Mouse (Mus musculus) MEL (cell line): ENCODE results near the gene Vwce.

ENCODE experiments used
- CTCF ChIP-seq, 3 experiments: IDR thresholded peaks in 2 of 3; conservative IDR thresholded peaks in 1 of 3; 2 replicates each; pipeline ENCODE4 v1.5.1; 2011 to 2012; ENCODE audit warnings: low read length in 3 of 3, low read depth in 2 of 3, mild to moderate bottlenecking in 2 of 3, improper control_type of control experiment in 1 of 3, inconsistent platforms in 1 of 3, mixed read lengths in 1 of 3, moderate library complexity in 1 of 3; ENCODE audit not compliant: control insufficient read depth in 1 of 3, insufficient read depth in 1 of 3, poor library complexity in 1 of 3, severe bottlenecking in 1 of 3
- EP300 ChIP-seq, 2 experiments: IDR thresholded peaks; 2 replicates each; pipeline ENCODE4 v1.6.1; 2011; ENCODE audit warnings: improper control_type of control experiment in 2 of 2, low read length in 2 of 2, low read depth in 1 of 2, mild to moderate bottlenecking in 1 of 2
- GATA1 ChIP-seq: IDR thresholded peaks from 2 replicates; pipeline ENCODE4 v1.6.1; 2011; ENCODE audit warnings: low read depth, low read length, improper control_type of control experiment
- MAX ChIP-seq: IDR thresholded peaks from 2 replicates; pipeline ENCODE4 v1.6.1; 2011; ENCODE audit warnings: low read length, improper control_type of control experiment
- MXI1 ChIP-seq: IDR thresholded peaks from 2 replicates; pipeline ENCODE4 v1.6.1; 2011; ENCODE audit warnings: mild to moderate bottlenecking, low read depth, low read length, improper control_type of control experiment
- NELFE ChIP-seq: IDR thresholded peaks from 2 replicates; pipeline ENCODE4 v1.6.1; 2011; ENCODE audit warnings: low read depth, low read length, improper control_type of control experiment
- POLR2A ChIP-seq, 2 experiments: IDR thresholded peaks; 2 replicates each; pipeline ENCODE4 v1.6.1; 2011 to 2012; ENCODE audit warnings: low read length in 2 of 2, mild to moderate bottlenecking in 2 of 2, control low read depth in 1 of 2, improper control_type of control experiment in 1 of 2, low read depth in 1 of 2, moderate library complexity in 1 of 2; ENCODE audit not compliant: control insufficient read depth in 1 of 2, insufficient read depth in 1 of 2, poor library complexity in 1 of 2
- POLR2AphosphoS2 ChIP-seq: IDR thresholded peaks from 2 replicates; pipeline ENCODE4 v1.6.1; 2011; ENCODE audit warnings: low read length, improper control_type of control experiment
- UBTF ChIP-seq: IDR thresholded peaks from 2 replicates; pipeline ENCODE4 v1.6.1; 2012; ENCODE audit warnings: low read depth, mild to moderate bottlenecking, inconsistent platforms, low read length, improper control_type of control experiment, moderate library complexity, borderline replicate concordance; ENCODE audit not compliant: insufficient read depth
- USF1 ChIP-seq: IDR thresholded peaks from 2 replicates; pipeline ENCODE4 v1.6.1; 2014; ENCODE audit warnings: low read depth, mild to moderate bottlenecking, inconsistent platforms, low read length, improper control_type of control experiment, moderate library complexity
- USF2 ChIP-seq, 2 experiments: IDR thresholded peaks; 2 replicates each; pipeline ENCODE4 v1.6.1; 2011 to 2012; ENCODE audit warnings: improper control_type of control experiment in 2 of 2, low read length in 2 of 2, borderline replicate concordance in 1 of 2, inconsistent platforms in 1 of 2, low read depth in 1 of 2, mild to moderate bottlenecking in 1 of 2; ENCODE audit not compliant: insufficient read depth in 1 of 2
- ZMIZ1 ChIP-seq: IDR thresholded peaks from 2 replicates; pipeline ENCODE4 v1.6.1; 2012; ENCODE audit warnings: low read depth, mild to moderate bottlenecking, inconsistent platforms, low read length, improper control_type of control experiment, moderate library complexity
- ZNF384 ChIP-seq: IDR thresholded peaks from 2 replicates; pipeline ENCODE4 v1.6.1; 2012; ENCODE audit warnings: low read depth, mild to moderate bottlenecking, inconsistent platforms, low read length, improper control_type of control experiment

- TF ChIP-seq GATA1: no peak
- TF ChIP-seq ZNF384: no peak
- no peak for TF ChIP-seq UBTF
- TF ChIP-seq POLR2A (IDR thresholded peaks at IDR 0.05; ENCODE audit: control insufficient read depth in 1 of 2, insufficient read depth in 1 of 2, low read depth in 1 of 2, low read length in 2 of 2, poor library complexity in 1 of 2): no peak
- no peak for TF ChIP-seq CTCF (IDR thresholded peaks at IDR 0.05 in 2 of 3, conservative IDR thresholded peaks at IDR 0.05 in 1 of 3; ENCODE audit: control insufficient read depth in 1 of 3, insufficient read depth in 1 of 3, low read depth in 2 of 3, low read length in 3 of 3, poor library complexity in 1 of 3, severe bottlenecking in 1 of 3)
- no peak for TF ChIP-seq USF2 (IDR thresholded peaks at IDR 0.05; ENCODE audit: borderline replicate concordance in 1 of 2, insufficient read depth in 1 of 2, low read depth in 1 of 2, low read length in 2 of 2)
- no peak for TF ChIP-seq EP300 (IDR thresholded peaks at IDR 0.05; ENCODE audit: low read depth in 1 of 2, low read length in 2 of 2)
- TF ChIP-seq NELFE: no peak
- TF ChIP-seq USF1: no peak
- TF ChIP-seq ZMIZ1: no peak
- no peak for TF ChIP-seq MAX
- TF ChIP-seq MXI1: no peak
- no peak for TF ChIP-seq POLR2AphosphoS2
These were observed 65.8 kb downstream of the Vwce start for GRCm38 (mm10) chr19:10699851-10700250.
